Mouse (Mus musculus): ENCODE data around the gene Pdzd2.

Pdzd2 gene

GRCm38 (mm10) chr15:12360519-12361212 lies 379.1 kb downstream of the Pdzd2 start:
- in situ Hi-C loops (cut with MboI, MseI) = no loop called here

GRCm38 (mm10) chr15:12358384-12358783 lies 381.3 kb downstream of the Pdzd2 start:
- in situ Hi-C loops (cut with MboI, MseI) = no loop called here

GRCm38 (mm10) chr15:12357459-12357858 lies 382.3 kb downstream of the Pdzd2 start:
- in situ Hi-C loops (cut with MboI, MseI) = no loop called here

GRCm38 (mm10) chr15:12355907-12356306 lies 383.8 kb downstream of the Pdzd2 start:
- in situ Hi-C loops (cut with MboI, MseI) = no loop called here

- in situ Hi-C loops (cut with MboI, MseI) = no loop called here
Measured at GRCm38 (mm10) chr15:12355261-12355660, 384.5 kb downstream of the Pdzd2 start.

GRCm38 (mm10) chr15:12354281-12354810 lies 385.4 kb downstream of the Pdzd2 start:
- in situ Hi-C loops (cut with MboI, MseI) = no loop called here

- in situ Hi-C loops (cut with MboI, MseI) = no loop called here
Measured at GRCm38 (mm10) chr15:12351470-12351869, 388.3 kb downstream of the Pdzd2 start.

GRCm38 (mm10) chr15:12349840-12350239 lies 389.9 kb downstream of the Pdzd2 start:
- in situ Hi-C loops (cut with MboI, MseI) = no loop called here

- in situ Hi-C loops (cut with MboI, MseI) = no loop called here
Measured at GRCm38 (mm10) chr15:12348950-12349349, 390.8 kb downstream of the Pdzd2 start.

- in situ Hi-C loops (cut with MboI, MseI) = no loop called here
Measured at GRCm38 (mm10) chr15:12346916-12347315, 392.8 kb downstream of the Pdzd2 start.

- in situ Hi-C loops (cut with MboI, MseI) = no loop called here
Measured at GRCm38 (mm10) chr15:12341401-12341758, 398.3 kb downstream of the Pdzd2 start.

GRCm38 (mm10) chr15:12340536-12341400 lies 399.0 kb downstream of the Pdzd2 start:
- in situ Hi-C loops (cut with MboI, MseI) = no loop called here

- in situ Hi-C loops (cut with MboI, MseI) = no loop called here
Measured at GRCm38 (mm10) chr15:12337779-12338137, 402.0 kb downstream of the Pdzd2 start.

- in situ Hi-C loops (cut with MboI, MseI) = no loop called here
Measured at GRCm38 (mm10) chr15:12337030-12337778, 402.5 kb downstream of the Pdzd2 start.

- in situ Hi-C loops (cut with MboI, MseI) = no loop called here
Measured at GRCm38 (mm10) chr15:12334381-12334780, 405.3 kb downstream of the Pdzd2 start.

- in situ Hi-C loops (cut with MboI, MseI) = no loop called here
Measured at GRCm38 (mm10) chr15:12331300-12331699, 408.4 kb downstream of the Pdzd2 start.

GRCm38 (mm10) chr15:12330892-12331291 lies 408.8 kb downstream of the Pdzd2 start:
- in situ Hi-C loops (cut with MboI, MseI) = no loop called here

- in situ Hi-C loops (cut with MboI, MseI) = no loop called here
Measured at GRCm38 (mm10) chr15:12330389-12330788, 409.3 kb downstream of the Pdzd2 start.

- in situ Hi-C loops (cut with MboI, MseI) = no loop called here
Measured at GRCm38 (mm10) chr15:12324326-12324725, 415.4 kb downstream of the Pdzd2 start.

- in situ Hi-C loops (cut with MboI, MseI) = no loop called here
Measured at GRCm38 (mm10) chr15:12322676-12323402, 416.9 kb downstream of the Pdzd2 start.

Data from T-helper 1 cell (primary cell).